Mouse (Mus musculus): ENCODE results near the gene Rb1. TPM values are rescaled to one million over a fixed set of nuclear protein-coding genes. Genes with fewer than 3 reads are reported as not detected.
A peak's percentile ranks its signal among the peaks of the same experiment; 100 is the strongest.

Gene Rb1
- polyA plus RNA-seq, 1 experiment from 2014 or later = 21.2 TPM

DNA sequence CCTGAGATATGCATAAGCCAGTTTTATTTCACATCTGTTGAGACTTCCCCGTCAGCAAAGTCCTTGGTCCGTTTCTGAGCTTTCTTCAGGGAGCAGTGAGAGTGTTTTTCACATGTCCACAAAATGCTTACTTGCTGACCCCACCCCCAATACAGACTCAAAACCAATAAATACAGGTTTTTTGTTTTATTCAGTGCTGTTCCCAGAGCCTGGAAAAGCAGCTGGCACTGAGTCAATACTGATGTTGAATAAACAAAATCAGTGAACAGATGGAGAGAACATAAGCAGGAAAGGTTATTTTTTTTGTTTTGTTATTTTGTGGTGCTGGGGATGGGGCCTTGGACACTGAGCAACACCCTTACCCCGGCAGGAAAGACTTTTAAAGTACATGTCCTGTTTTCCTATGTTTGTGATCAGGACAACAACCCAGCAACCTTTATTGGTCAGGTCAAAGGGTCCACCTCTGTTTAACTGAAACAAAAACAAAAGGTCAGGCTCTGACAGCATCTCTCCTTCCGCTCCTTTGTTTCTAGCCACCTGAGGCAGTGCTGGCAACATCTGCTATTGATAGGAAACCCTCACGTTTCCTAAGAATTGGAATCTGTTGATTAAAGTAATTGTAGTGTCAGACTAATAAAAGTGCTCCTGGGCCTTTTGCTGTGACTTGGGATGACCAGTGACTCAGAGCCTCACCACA, 94.2 kb downstream of the Rb1 start:
- H3K9ac ChIP-seq (replicated peaks) = no peak overlapping the region
- WGBS = 24% methylated on average over 5 of the region's 5 CpGs
- H3K4me3 ChIP-seq (replicated peaks) = no peak overlapping the region
- ATAC-seq = no peak
- H3K36me3 ChIP-seq = no peaks in the 10 kb centered on the region
- H3K4me2 ChIP-seq (replicated peaks) = no peak overlapping the region
- H3K4me1 ChIP-seq (replicated peaks) = peaks cover 22% of the 10 kb centered on the region
- H3K27me3 ChIP-seq = no peaks in the 10 kb centered on the region
- H3K27ac ChIP-seq = no peak overlapping the region
- H3K9me3 ChIP-seq = no peaks in the 10 kb centered on the region

DNA sequence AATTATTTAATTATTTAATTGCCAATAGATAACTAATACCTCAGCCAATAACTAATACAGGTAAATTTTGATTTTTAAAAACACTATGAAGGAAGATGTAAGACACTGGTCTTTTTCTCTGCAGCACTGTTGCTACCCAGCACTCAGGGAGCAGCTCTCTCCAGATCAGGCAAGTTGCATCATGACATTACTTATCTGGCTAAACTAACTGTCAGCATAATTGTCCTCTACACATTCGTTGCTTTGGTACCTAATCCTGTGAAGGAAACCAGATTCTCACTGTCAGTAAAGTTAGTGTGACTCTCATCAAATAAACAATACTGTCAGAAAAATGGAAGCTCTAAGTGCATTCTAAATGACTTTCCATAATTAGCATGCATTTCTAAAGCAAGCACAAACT, 98.8 kb downstream of the Rb1 start:
- 28% methylated on average over 1 of the region's 1 CpGs for WGBS
- Histone ChIP-seq H3K27me3 (no peaks in the 10 kb centered on the region), H3K36me3 (no peaks in the 10 kb centered on the region), H3K4me2 (replicated peaks) (no peak overlapping the region), H3K9me3 (no peaks in the 10 kb centered on the region), H3K4me3 (replicated peaks) (no peak overlapping the region), H3K9ac (replicated peaks) (no peak overlapping the region), H3K27ac (no peak overlapping the region), H3K4me1 (replicated peaks) (peaks cover 16% of the 10 kb centered on the region)
- ATAC-seq = no peak

DNA sequence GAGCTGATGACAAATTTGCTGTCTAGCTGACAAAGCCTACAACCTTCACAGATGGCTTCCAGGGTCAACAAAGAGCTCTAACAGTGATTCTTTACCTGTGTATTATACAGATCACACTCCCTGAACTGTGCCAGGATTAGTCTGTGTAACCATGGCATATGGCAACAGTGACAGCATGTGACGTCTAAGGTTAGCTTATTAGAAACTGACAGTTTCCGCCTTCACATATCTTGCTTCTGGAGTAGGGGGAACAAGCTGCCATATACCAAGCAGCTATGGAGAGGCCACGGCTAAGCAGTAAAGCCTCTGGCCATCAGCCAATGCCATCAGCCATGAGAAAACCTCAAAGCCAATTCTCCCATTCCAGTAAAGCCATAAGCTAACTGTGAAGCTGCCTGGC, 99.3 kb downstream of the Rb1 start:
- WGBS = 69% methylated on average over 3 of the region's 3 CpGs
- ATAC-seq = peak; percentile 43; the same call in 1 of the 2 replicates
- H3K9ac ChIP-seq (replicated peaks) = no peak overlapping the region
- H3K4me2 ChIP-seq (replicated peaks) = no peak overlapping the region
- no peak overlapping the region for H3K4me3 ChIP-seq (replicated peaks)
- H3K27me3 ChIP-seq = no peaks in the 10 kb centered on the region
- peaks cover 11% of the 10 kb centered on the region for H3K4me1 ChIP-seq (replicated peaks)
- no peaks in the 10 kb centered on the region for H3K9me3 ChIP-seq
- H3K27ac ChIP-seq = no peak overlapping the region
- no peaks in the 10 kb centered on the region for H3K36me3 ChIP-seq

DNA sequence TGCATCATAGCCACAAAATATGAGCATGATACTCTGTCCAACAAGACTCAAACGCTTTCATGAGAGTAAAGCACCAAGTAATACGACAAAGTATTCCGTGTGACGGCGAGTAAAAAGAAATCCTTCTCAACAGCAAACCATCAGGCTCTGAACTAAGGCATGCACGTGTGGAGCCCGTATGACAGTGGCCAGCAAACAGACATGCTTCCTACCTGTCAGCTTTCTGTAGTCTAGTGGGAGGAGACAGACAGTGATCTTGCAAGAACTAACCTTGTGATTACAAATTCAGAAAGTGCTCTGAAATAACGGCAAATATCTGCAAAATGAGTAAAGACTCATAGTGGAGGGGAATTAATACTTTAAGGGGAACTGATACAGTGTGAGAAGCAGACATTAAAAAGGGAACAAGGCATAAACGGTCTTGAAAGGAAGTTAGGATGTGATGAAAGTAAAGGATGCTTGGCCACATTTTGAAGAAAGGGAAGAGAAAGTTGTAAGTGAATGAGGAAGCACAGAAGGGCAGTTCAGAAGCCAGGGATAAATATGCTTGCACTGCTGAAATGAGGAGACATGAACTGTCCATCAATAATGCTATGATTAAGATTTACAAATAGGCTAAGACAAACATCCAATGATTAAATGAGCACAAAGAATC, 103.2 kb downstream of the Rb1 start:
- no peak overlapping the region for H3K9ac ChIP-seq (replicated peaks)
- H3K9me3 ChIP-seq = no peaks in the 10 kb centered on the region
- H3K4me1 ChIP-seq (replicated peaks) = peaks cover 12% of the 10 kb centered on the region
- H3K36me3 ChIP-seq = no peaks in the 10 kb centered on the region
- no peak for ATAC-seq
- H3K4me3 ChIP-seq (replicated peaks) = no peak overlapping the region
- no peak overlapping the region for H3K27ac ChIP-seq
- 92% methylated on average over 9 of the region's 9 CpGs for WGBS
- no peaks in the 10 kb centered on the region for H3K27me3 ChIP-seq
- no peak overlapping the region for H3K4me2 ChIP-seq (replicated peaks)

DNA sequence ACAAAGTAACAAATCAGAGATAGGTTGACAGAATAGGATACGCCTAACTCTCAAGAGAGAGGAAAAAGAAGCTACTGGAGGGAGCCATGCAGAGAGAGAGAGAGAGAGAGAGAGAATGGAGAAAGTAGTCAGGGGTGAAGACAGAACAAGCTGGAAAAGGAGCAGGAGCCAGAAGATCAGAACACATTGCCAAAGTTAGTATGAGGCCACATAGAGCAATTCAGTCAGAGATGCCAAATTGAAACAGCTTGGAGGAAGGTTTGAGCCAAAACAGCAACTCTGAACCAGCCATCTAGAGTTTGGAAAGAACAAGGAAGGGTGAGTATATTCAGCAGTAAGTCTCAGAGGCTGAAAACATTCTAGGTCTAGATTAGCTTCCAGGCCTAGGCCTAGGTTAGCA, 108.6 kb downstream of the Rb1 start:
- no peaks in the 10 kb centered on the region for H3K27me3 ChIP-seq
- no peaks in the 10 kb centered on the region for H3K9me3 ChIP-seq
- H3K4me2 ChIP-seq (replicated peaks) = no peak overlapping the region
- no peak overlapping the region for H3K4me3 ChIP-seq (replicated peaks)
- ATAC-seq = no peak
- no peak overlapping the region for H3K27ac ChIP-seq
- peaks cover 3% of the 10 kb centered on the region; the same call in 1 of the 2 replicates for H3K4me1 ChIP-seq (replicated peaks)
- H3K9ac ChIP-seq (replicated peaks) = no peak overlapping the region
- 97% methylated on average over 1 of the region's 1 CpGs for WGBS
- peaks cover 31% of the 10 kb centered on the region for H3K36me3 ChIP-seq

DNA sequence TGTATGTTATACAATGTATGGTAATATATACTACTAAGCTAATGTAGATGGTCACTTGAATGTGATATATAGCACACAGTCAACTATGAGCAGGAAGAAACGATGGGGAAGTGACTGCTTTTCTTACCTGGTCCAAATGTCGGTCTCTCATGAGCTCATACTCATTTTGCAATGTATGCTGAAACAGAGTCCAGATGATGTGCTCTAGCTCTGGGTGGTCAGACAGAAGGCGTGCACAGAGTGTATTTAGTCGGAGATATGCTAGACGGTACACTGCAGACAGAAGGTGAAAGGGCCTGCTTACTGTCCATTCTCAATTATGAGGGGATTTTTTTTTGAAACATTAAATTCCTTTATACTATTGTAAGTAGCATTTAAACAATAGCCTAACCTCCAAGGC, 114.1 kb downstream of the Rb1 start:
- no peak overlapping the region for H3K9ac ChIP-seq (replicated peaks)
- ATAC-seq = no peak
- H3K4me2 ChIP-seq (replicated peaks) = no peak overlapping the region
- H3K4me3 ChIP-seq (replicated peaks) = no peak overlapping the region
- H3K36me3 ChIP-seq = peaks cover 38% of the 10 kb centered on the region
- H3K4me1 ChIP-seq (replicated peaks) = no peaks in the 10 kb centered on the region
- no peaks in the 10 kb centered on the region for H3K27me3 ChIP-seq
- WGBS = 96% methylated on average over 5 of the region's 5 CpGs
- no peak overlapping the region for H3K27ac ChIP-seq
- no peaks in the 10 kb centered on the region for H3K9me3 ChIP-seq

DNA sequence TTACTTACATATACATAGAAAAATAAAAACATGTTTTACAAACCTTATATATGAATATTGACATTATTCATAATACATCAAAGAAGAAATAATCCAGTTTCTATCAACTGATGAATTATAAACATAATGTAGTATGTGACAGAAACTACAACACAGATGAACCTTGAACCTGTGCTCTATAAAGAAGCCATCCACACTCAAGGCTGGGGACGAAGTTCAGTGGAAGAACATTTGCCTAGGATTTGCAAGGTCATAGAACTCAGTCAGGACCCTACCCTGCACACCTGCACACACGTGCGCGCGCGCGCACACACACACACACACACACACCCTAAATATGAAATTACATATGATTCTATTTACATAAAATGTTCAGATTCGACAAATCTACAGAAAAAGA, 115.4 kb downstream of the Rb1 start:
- WGBS = 97% methylated on average over 8 of the region's 8 CpGs
- ATAC-seq = no peak
- H3K27me3 ChIP-seq = no peaks in the 10 kb centered on the region
- no peaks in the 10 kb centered on the region for H3K9me3 ChIP-seq
- H3K9ac ChIP-seq (replicated peaks) = no peak overlapping the region
- H3K27ac ChIP-seq = no peak overlapping the region
- H3K36me3 ChIP-seq = peaks cover 27% of the 10 kb centered on the region
- H3K4me3 ChIP-seq (replicated peaks) = no peak overlapping the region
- H3K4me2 ChIP-seq (replicated peaks) = no peak overlapping the region
- H3K4me1 ChIP-seq (replicated peaks) = no peaks in the 10 kb centered on the region

DNA sequence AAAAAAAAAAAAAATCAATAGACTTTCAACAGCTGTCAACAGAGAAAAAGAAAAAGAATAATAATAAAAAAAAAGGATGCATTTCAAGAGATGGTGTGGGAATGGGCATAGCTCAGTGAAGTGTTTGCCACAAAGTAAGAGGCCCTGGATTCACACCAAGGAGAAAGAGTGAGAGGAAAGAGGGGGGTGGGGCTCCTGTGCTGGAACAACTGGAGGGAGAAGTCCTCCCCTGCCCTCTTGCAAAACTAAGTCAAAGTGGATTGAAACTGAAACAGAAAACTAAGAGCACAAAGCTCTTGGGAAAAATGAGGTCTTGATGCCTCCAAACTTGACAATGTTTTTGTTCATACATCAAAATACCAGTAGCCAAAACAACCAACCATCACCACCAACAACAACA, 116.4 kb downstream of the Rb1 start:
- Histone ChIP-seq H3K36me3 (peaks cover 20% of the 10 kb centered on the region), H3K9me3 (no peaks in the 10 kb centered on the region), H3K27ac (no peak overlapping the region), H3K27me3 (no peaks in the 10 kb centered on the region), H3K9ac (replicated peaks) (no peak overlapping the region), H3K4me2 (replicated peaks) (no peak overlapping the region), H3K4me1 (replicated peaks) (no peaks in the 10 kb centered on the region), H3K4me3 (replicated peaks) (no peak overlapping the region)
- no peak for ATAC-seq

DNA sequence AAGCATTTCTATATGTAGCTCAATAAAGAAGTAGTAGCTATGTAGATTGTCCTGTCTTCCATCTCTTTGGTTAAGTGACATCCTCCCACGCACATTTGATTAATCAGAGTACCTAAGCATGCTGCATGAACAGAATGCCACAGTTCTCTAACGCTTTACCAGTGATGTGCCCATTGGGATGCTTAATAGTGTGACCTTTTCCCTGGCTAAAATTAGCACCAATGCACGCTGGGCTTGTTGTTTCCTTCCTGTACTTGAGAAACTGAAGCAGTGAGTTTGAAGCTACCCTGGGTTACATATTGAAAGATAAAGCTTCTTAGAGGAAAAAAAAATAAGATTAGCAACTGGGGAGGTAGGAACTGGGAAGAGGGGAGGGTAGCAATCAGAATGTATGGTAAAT, 121.6 kb downstream of the Rb1 start:
- Histone ChIP-seq H3K9me3 (no peaks in the 10 kb centered on the region), H3K36me3 (peaks cover 10% of the 10 kb centered on the region), H3K27me3 (no peaks in the 10 kb centered on the region), H3K27ac (no peak overlapping the region), H3K4me3 (replicated peaks) (no peak overlapping the region), H3K4me2 (replicated peaks) (no peak overlapping the region), H3K9ac (replicated peaks) (no peak overlapping the region), H3K4me1 (replicated peaks) (no peaks in the 10 kb centered on the region)
- WGBS = 86% methylated on average over 3 of the region's 3 CpGs
- ATAC-seq = no peak

DNA sequence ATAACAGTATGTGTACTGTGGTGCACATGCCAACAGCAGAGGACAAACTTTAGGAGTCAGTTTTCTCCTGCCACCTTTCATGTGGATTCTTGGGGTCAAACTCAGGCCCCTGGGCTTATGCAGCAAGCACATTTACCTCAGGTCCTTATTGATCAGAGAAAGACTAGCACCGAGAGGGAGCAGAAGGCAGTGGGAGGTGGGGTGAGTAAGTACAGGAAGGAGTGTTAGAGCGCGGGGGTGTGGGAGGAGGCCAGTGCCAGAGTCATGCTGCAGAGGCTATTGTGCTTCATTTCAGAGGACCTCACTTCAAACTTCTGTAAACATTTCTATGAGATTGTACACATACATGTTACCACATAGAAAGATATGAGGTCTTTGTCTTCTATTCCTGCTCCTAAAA, 124.2 kb downstream of the Rb1 start:
- Histone ChIP-seq H3K4me3 (replicated peaks) (no peak overlapping the region), H3K9ac (replicated peaks) (no peak overlapping the region), H3K9me3 (no peaks in the 10 kb centered on the region), H3K27ac (no peak overlapping the region), H3K4me2 (replicated peaks) (no peak overlapping the region), H3K27me3 (no peaks in the 10 kb centered on the region), H3K36me3 (peaks cover 27% of the 10 kb centered on the region), H3K4me1 (replicated peaks) (no peaks in the 10 kb centered on the region)
- ATAC-seq = no peak
- 88% methylated on average over 3 of the region's 3 CpGs for WGBS

DNA sequence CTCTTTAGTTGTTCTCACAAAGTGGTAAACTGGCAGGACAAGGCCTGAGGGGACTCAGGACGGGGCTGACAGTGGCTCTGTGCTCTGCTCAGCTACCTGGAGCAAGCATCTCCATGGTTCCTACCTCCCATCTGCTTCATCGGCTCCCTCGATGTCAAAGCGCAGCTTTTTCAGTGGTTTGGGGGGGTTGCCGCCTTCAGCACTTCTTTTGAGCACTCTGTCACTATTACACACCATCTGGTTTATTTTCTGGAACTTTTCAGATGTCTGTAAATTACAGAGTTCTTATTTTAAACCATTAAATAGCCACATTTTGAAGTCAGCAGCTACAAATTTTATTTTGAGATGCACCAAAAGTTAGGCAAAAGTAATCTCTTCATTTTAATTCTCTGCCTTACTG, 126.6 kb downstream of the Rb1 start:
- H3K4me2 ChIP-seq (replicated peaks) = no peak overlapping the region
- no peaks in the 10 kb centered on the region for H3K4me1 ChIP-seq (replicated peaks)
- no peak for ATAC-seq
- no peak overlapping the region for H3K9ac ChIP-seq (replicated peaks)
- H3K4me3 ChIP-seq (replicated peaks) = no peak overlapping the region
- H3K36me3 ChIP-seq = peaks cover 39% of the 10 kb centered on the region
- no peaks in the 10 kb centered on the region for H3K27me3 ChIP-seq
- no peak overlapping the region for H3K27ac ChIP-seq
- WGBS = 70% methylated on average over 5 of the region's 5 CpGs
- H3K9me3 ChIP-seq = no peaks in the 10 kb centered on the region

DNA sequence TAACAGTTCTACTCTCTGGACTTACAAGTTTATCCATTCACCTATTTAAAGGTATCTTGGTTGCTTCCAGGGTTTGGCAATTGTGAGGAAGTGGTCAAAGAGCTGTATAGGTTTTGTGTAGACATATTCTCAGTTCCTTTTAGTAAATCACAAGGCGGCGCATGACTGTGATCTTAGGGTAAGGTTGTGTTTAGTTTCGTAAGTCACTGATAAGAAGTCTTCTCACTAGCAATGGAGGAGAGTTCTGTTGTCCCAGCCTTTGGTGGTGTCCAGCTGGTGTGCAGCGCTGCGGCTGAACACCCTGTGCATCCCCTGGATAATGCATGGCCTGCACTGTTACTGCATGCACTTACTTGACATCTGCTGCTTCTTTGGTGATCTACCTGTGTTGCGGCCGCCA, 138.7 kb downstream of the Rb1 start:
- Histone ChIP-seq H3K27ac (no peak overlapping the region), H3K36me3 (peaks cover 41% of the 10 kb centered on the region), H3K4me1 (replicated peaks) (no peaks in the 10 kb centered on the region), H3K9me3 (no peaks in the 10 kb centered on the region), H3K9ac (replicated peaks) (no peak overlapping the region), H3K27me3 (no peaks in the 10 kb centered on the region), H3K4me3 (replicated peaks) (no peak overlapping the region), H3K4me2 (replicated peaks) (no peak overlapping the region)
- no peak for ATAC-seq
- WGBS = 86% methylated on average over 7 of the region's 7 CpGs

DNA sequence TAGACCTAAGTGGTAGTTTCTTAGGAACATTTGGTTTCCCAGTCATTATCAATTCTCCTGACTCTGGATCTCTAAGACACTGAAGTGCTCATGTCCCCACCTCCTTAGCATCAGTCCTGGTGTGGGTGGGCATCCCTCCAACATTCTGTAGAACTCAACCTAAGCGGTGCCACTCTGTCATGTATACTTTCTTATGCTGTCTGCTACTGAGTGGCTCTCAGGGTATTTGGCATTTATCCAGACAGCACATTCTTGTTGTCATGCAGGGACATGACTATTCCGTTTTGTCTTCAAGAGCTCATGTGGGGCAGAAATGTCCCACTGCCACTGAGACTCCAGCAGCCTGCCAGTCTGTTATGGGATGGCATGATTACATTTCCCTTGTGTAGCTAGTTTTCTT, 144.5 kb downstream of the Rb1 start:
- Histone ChIP-seq H3K4me1 (replicated peaks) (peaks cover 4% of the 10 kb centered on the region; the same call in 1 of the 2 replicates), H3K27ac (no peak overlapping the region), H3K27me3 (no peaks in the 10 kb centered on the region), H3K4me3 (replicated peaks) (no peak overlapping the region), H3K4me2 (replicated peaks) (no peak overlapping the region), H3K9ac (replicated peaks) (no peak overlapping the region), H3K9me3 (no peaks in the 10 kb centered on the region), H3K36me3 (peaks cover 78% of the 10 kb centered on the region)
- WGBS = 68% methylated on average over 2 of the region's 2 CpGs
- ATAC-seq = no peak

Data from midbrain, embryonic 13.5 days (tissue).